Mouse (Mus musculus) brain, embryonic 14.5 days (tissue): ENCODE data around the gene Catsperg2.
"Not testable (repeated sequence)": the region's sequence is repeated elsewhere in the genome, so short reads cannot be mapped to it uniquely, and the experiment has no call there.

Experiments
- CTCF ChIP-seq: fragments of 200-500 bp; IDR thresholded peaks from 2 replicates; pipeline ENCODE4 v1.5.1; 2012; ENCODE audit warnings: inconsistent platforms, mild to moderate bottlenecking, moderate library complexity, borderline replicate concordance; ENCODE audit not compliant: insufficient read depth, insufficient read length; ENCODE audit errors: extremely low read depth
- POLR2A ChIP-seq: fragments of 200-500 bp; IDR thresholded peaks from 2 replicates; pipeline ENCODE4 v1.6.1; 2012; ENCODE audit warnings: mild to moderate bottlenecking, inconsistent platforms, borderline replicate concordance; ENCODE audit not compliant: poor library complexity, insufficient read depth, insufficient read length, severe bottlenecking; ENCODE audit errors: extremely low read depth

- not testable (repeated sequence) for TF ChIP-seq POLR2A, CTCF
Observed at GRCm38 (mm10) chr7:29695231-29695630, 31.6 kb downstream of the Catsperg2 start.
